8 mouse cellular contexts compared by ENCODE assay signal in genomic region chr7:83882633-83883275, GRCm38 (mm10). TPM values are rescaled to one million over a fixed set of nuclear protein-coding genes. Genes with fewer than 3 reads are reported as not detected.
A peak's percentile ranks its signal among the peaks of the same experiment; 100 is the strongest.
DNase-seq lines count a peak whose midpoint lies in the region; ATAC-seq and TF ChIP-seq lines count a peak whose summit lies in the region.

No protein-coding gene starts in this region.

- WGBS in embryonic facial prominence, embryonic 15.5 days = 14% methylated on average over 56 of the region's 56 CpGs
- 16% methylated on average over 52 of the region's 56 CpGs for WGBS in heart, embryonic 13.5 days
- WGBS in olfactory bulb, adult 2 months = 24% methylated on average over 56 of the region's 56 CpGs

- peak overlapping the region; percentile 89; the same call in 1 of the 2 replicates for H3K27ac ChIP-seq in ES-E14 (ENCODE audit: insufficient read depth, low read depth, low read length, poor library complexity, severe bottlenecking)
- H3K27ac ChIP-seq in embryonic facial prominence, embryonic 15.5 days (replicated peaks) = peak overlapping the region; percentile 92
- peak overlapping the region; percentile 98 for H3K27ac ChIP-seq in heart, embryonic 13.5 days (replicated peaks)
- H3K27ac ChIP-seq in olfactory bulb, adult 2 months (ENCODE audit: insufficient read depth, low read depth, low read length) = 0 out of 2 replicates have a peak overlapping the region, but pooled peaks have one; percentile 89

- peaks cover 5% of the 10 kb centered on the region for H3K36me3 ChIP-seq in ES-E14 (ENCODE audit: control insufficient read depth, insufficient read depth, low read length, poor library complexity, severe bottlenecking)
- peaks cover 4% of the 10 kb centered on the region; the same call in 1 of the 2 replicates for H3K36me3 ChIP-seq in embryonic facial prominence, embryonic 15.5 days
- peaks cover 26% of the 10 kb centered on the region for H3K36me3 ChIP-seq in heart, embryonic 13.5 days

- no peak for DNase-seq in ES-E14 (ENCODE audit: low read depth, low spot score)
- peak; percentile 77 to 86 for DNase-seq in adrenal gland, postnatal 36 days
- peak; percentile 75 for DNase-seq in kidney, postnatal 10 days
- peak; percentile 58 to 69 for DNase-seq in lung, adult 18-20 months
- peak; percentile 63 for DNase-seq in urinary bladder, postnatal 25 days (ENCODE audit: low spot score)

- peak; percentile 11; the same call in 1 of the 2 replicates for ATAC-seq in embryonic facial prominence, embryonic 15.5 days (ENCODE audit: insufficient number of reproducible peaks, low FRiP score, low TSS enrichment, low read depth)
- ATAC-seq in heart, embryonic 13.5 days (ENCODE audit: extremely low read depth, insufficient number of reproducible peaks, low FRiP score, low TSS enrichment) = 0 out of 2 replicates have a peak, but pooled peaks have one; percentile 15

- H3K4me3 ChIP-seq in ES-E14 (ENCODE audit: insufficient read depth in 1 of 2, low read depth in 1 of 2, low read length in 2 of 2, poor library complexity in 1 of 2, severe bottlenecking in 1 of 2) = peak overlapping the region; percentile 77 to 79
- peak overlapping the region; percentile 77 for H3K4me3 ChIP-seq in embryonic facial prominence, embryonic 15.5 days (replicated peaks)
- peak overlapping the region; percentile 94 for H3K4me3 ChIP-seq in heart, embryonic 13.5 days
- peak overlapping the region; percentile 74 for H3K4me3 ChIP-seq in olfactory bulb, adult 2 months (ENCODE audit: insufficient read depth, low read depth, low read length)

- TF ChIP-seq POLR2A in olfactory bulb, adult 2 months (IDR thresholded peaks at IDR 0.05; ENCODE audit: insufficient read depth, low read depth, low read length) = no peak

- peak overlapping the region; percentile 94 for H3K4me2 ChIP-seq in embryonic facial prominence, embryonic 15.5 days (replicated peaks)
- peak overlapping the region; percentile 97 for H3K4me2 ChIP-seq in heart, embryonic 13.5 days

- TF ChIP-seq CTCF in olfactory bulb, adult 2 months (IDR thresholded peaks at IDR 0.05; ENCODE audit: insufficient read depth, low read depth, low read length) = no peak

- H3K4me1 ChIP-seq in ES-E14 (ENCODE audit: control insufficient read depth in 2 of 2, insufficient read depth in 2 of 2, low read length in 2 of 2, poor library complexity in 1 of 2) = peaks cover 12% of the 10 kb centered on the region in 2 experiments
- peaks cover 50% of the 10 kb centered on the region for H3K4me1 ChIP-seq in embryonic facial prominence, embryonic 15.5 days
- H3K4me1 ChIP-seq in heart, embryonic 13.5 days = peaks cover 59% of the 10 kb centered on the region
- peaks cover 9% of the 10 kb centered on the region for H3K4me1 ChIP-seq in olfactory bulb, adult 2 months (ENCODE audit: control insufficient read depth, insufficient read depth, low read length)

- H3K9me3 ChIP-seq in ES-E14 (ENCODE audit: control insufficient read depth, insufficient read depth, low read depth, low read length) = no peaks in the 10 kb centered on the region
- no peaks in the 10 kb centered on the region for H3K9me3 ChIP-seq in embryonic facial prominence, embryonic 15.5 days (replicated peaks)
- no peaks in the 10 kb centered on the region for H3K9me3 ChIP-seq in heart, embryonic 13.5 days

- in situ Hi-C loops in ES-E14 (cut with MboI; ENCODE audit: low sequenced_read_pairs in 2 of 2, unreplicated experiment in 2 of 2) = no loop called here

- H3K9ac ChIP-seq in ES-E14 (ENCODE audit: insufficient read depth, low read depth, low read length, poor library complexity, severe bottlenecking) = peak overlapping the region; percentile 90
- peak overlapping the region; percentile 85 for H3K9ac ChIP-seq in embryonic facial prominence, embryonic 15.5 days
- H3K9ac ChIP-seq in heart, embryonic 13.5 days = peak overlapping the region; percentile 92

- H3K27me3 ChIP-seq in embryonic facial prominence, embryonic 15.5 days = no peaks in the 10 kb centered on the region
- no peaks in the 10 kb centered on the region for H3K27me3 ChIP-seq in heart, embryonic 13.5 days (replicated peaks)

TF ChIP-seq in ES-E14, 5 proteins besides CTCF, POLR2A, EP300 and RAD21:
- TF ChIP-seq MAFK (IDR thresholded peaks at IDR 0.05; ENCODE audit: insufficient read depth, low read depth, low read length) (no peak), HCFC1 (IDR thresholded peaks at IDR 0.05; ENCODE audit: borderline replicate concordance, insufficient read depth, low read length) (no peak), ZC3H11A (IDR thresholded peaks at IDR 0.05; ENCODE audit: borderline replicate concordance, low read depth, low read length) (no peak)

RNA-seq across cellular contexts. Expression of gene Tlnrd1, which starts 1.4 kb away (rescaled TPM):
- 10.4 and 13.2 TPM in 2 replicates for total RNA-seq in ES-E14 (2012; rRNA removed)
- total RNA-seq in adrenal gland, postnatal 36 days (2021) = 10 to 100 TPM; 17.4 to 19.3 TPM
- polyA plus RNA-seq in embryonic facial prominence, embryonic 15.5 days (2015; fragmentation: Nextera tagmentation; extraction: Ambion mirVana) = 12.5 and 13.0 TPM in 2 replicates
- 9.9 and 10.2 TPM in 2 replicates for polyA plus RNA-seq in heart, embryonic 13.5 days (2015; fragmentation: Nextera tagmentation; extraction: Ambion mirVana)
- polyA plus RNA-seq in olfactory bulb, adult 2 months (2012; ENCODE audit: insufficient read depth, insufficient read length, low replicate concordance, missing spikeins) = 138 TPM in 1 of 2 replicates, not detected in the other

RNA-seq across cellular contexts. Expression of gene Mesd, which starts 1.5 kb away (rescaled TPM):
- total RNA-seq in ES-E14 (2012; rRNA removed) = 142 and 228 TPM in 2 replicates
- total RNA-seq in adrenal gland, postnatal 36 days (2021) = 100 to 1,000 TPM; 105 to 110 TPM
- 79.4 and 92.6 TPM in 2 replicates for polyA plus RNA-seq in embryonic facial prominence, embryonic 15.5 days (2015; fragmentation: Nextera tagmentation; extraction: Ambion mirVana)
- 83.9 and 85.3 TPM in 2 replicates for polyA plus RNA-seq in heart, embryonic 13.5 days (2015; fragmentation: Nextera tagmentation; extraction: Ambion mirVana)
- not detected in 2 replicates for polyA plus RNA-seq in olfactory bulb, adult 2 months (2012; ENCODE audit: insufficient read depth, insufficient read length, low replicate concordance, missing spikeins)
